Mouse (Mus musculus): ENCODE measurements at regions not wholly inside any gene's neighbourhood (a gene's known extent, or its start where the extent isn't known, plus 50 kb on each side); places are given as distances from the start of the nearest gene placed in this dataset.

- no peak overlapping the region for H3K4me3 ChIP-seq (ENCODE audit: insufficient read depth, low read depth, low read length)
- H3K79me2 ChIP-seq (ENCODE audit: control insufficient read depth, insufficient read depth, low read length) = no peaks in the 10 kb centered on the region
- 77% methylated on average over 7 of the region's 7 CpGs for WGBS
- H3K27ac ChIP-seq (replicated peaks; ENCODE audit: insufficient read depth, low read depth, low read length) = no peak overlapping the region
- H3K4me1 ChIP-seq (ENCODE audit: control insufficient read depth, insufficient read depth, low read length) = no peaks in the 10 kb centered on the region
- TF ChIP-seq CTCF (IDR thresholded peaks at IDR 0.05; ENCODE audit: low read depth, low read length) (no peak), POLR2A (IDR thresholded peaks at IDR 0.05; ENCODE audit: extremely low read depth, insufficient read depth, low read length) (no peak)
- DNase-seq (ENCODE audit: extremely low read depth, low read depth, low spot score) = no peak
- H3K9ac ChIP-seq (ENCODE audit: low read depth, low read length) = no peak overlapping the region
- H3K36me3 ChIP-seq (ENCODE audit: control insufficient read depth, insufficient read depth, low read length) = no peaks in the 10 kb centered on the region
- H3K27me3 ChIP-seq (ENCODE audit: control insufficient read depth, insufficient read depth, low read length) = no peaks in the 10 kb centered on the region
Observed at GRCm38 (mm10) chr3:52190021-52190420, 78.1 kb upstream of the Foxo1 start.

GRCm38 (mm10) chr3:52193026-52193425, 75.1 kb upstream of the Foxo1 start:
- Histone ChIP-seq H3K4me1 (ENCODE audit: control insufficient read depth, insufficient read depth, low read length) (peaks cover 5% of the 10 kb centered on the region; the same call in 1 of the 2 replicates), H3K79me2 (ENCODE audit: control insufficient read depth, insufficient read depth, low read length) (no peaks in the 10 kb centered on the region), H3K4me3 (ENCODE audit: insufficient read depth, low read depth, low read length) (no peak overlapping the region), H3K27ac (replicated peaks; ENCODE audit: insufficient read depth, low read depth, low read length) (no peak overlapping the region), H3K36me3 (ENCODE audit: control insufficient read depth, insufficient read depth, low read length) (no peaks in the 10 kb centered on the region), H3K9ac (ENCODE audit: low read depth, low read length) (no peak overlapping the region), H3K27me3 (ENCODE audit: control insufficient read depth, insufficient read depth, low read length) (no peaks in the 10 kb centered on the region)
- WGBS = 82% methylated on average over 7 of the region's 7 CpGs
- TF ChIP-seq POLR2A (IDR thresholded peaks at IDR 0.05; ENCODE audit: extremely low read depth, insufficient read depth, low read length) (no peak), CTCF (IDR thresholded peaks at IDR 0.05; ENCODE audit: low read depth, low read length) (no peak)
- DNase-seq (ENCODE audit: extremely low read depth, low read depth, low spot score) = no peak

GRCm38 (mm10) chr3:52194216-52194615, 73.9 kb upstream of the Foxo1 start:
- Histone ChIP-seq H3K27ac (replicated peaks; ENCODE audit: insufficient read depth, low read depth, low read length) (no peak overlapping the region), H3K4me1 (ENCODE audit: control insufficient read depth, insufficient read depth, low read length) (peaks cover 9% of the 10 kb centered on the region), H3K4me3 (ENCODE audit: insufficient read depth, low read depth, low read length) (no peak overlapping the region), H3K79me2 (ENCODE audit: control insufficient read depth, insufficient read depth, low read length) (no peaks in the 10 kb centered on the region), H3K36me3 (ENCODE audit: control insufficient read depth, insufficient read depth, low read length) (no peaks in the 10 kb centered on the region), H3K9ac (ENCODE audit: low read depth, low read length) (no peak overlapping the region), H3K27me3 (ENCODE audit: control insufficient read depth, insufficient read depth, low read length) (no peaks in the 10 kb centered on the region)
- 89% methylated on average over 10 of the region's 10 CpGs for WGBS
- no peak for DNase-seq (ENCODE audit: extremely low read depth, low read depth, low spot score)
- TF ChIP-seq POLR2A (IDR thresholded peaks at IDR 0.05; ENCODE audit: extremely low read depth, insufficient read depth, low read length) = no peak
- TF ChIP-seq CTCF (IDR thresholded peaks at IDR 0.05; ENCODE audit: low read depth, low read length) = no peak

GRCm38 (mm10) chr3:52195486-52195885, 72.7 kb upstream of the Foxo1 start:
- TF ChIP-seq CTCF (IDR thresholded peaks at IDR 0.05; ENCODE audit: low read depth, low read length) (no peak), POLR2A (IDR thresholded peaks at IDR 0.05; ENCODE audit: extremely low read depth, insufficient read depth, low read length) (no peak)
- Histone ChIP-seq H3K4me1 (ENCODE audit: control insufficient read depth, insufficient read depth, low read length) (peaks cover 9% of the 10 kb centered on the region), H3K4me3 (ENCODE audit: insufficient read depth, low read depth, low read length) (no peak overlapping the region), H3K9ac (ENCODE audit: low read depth, low read length) (no peak overlapping the region), H3K27ac (replicated peaks; ENCODE audit: insufficient read depth, low read depth, low read length) (no peak overlapping the region), H3K79me2 (ENCODE audit: control insufficient read depth, insufficient read depth, low read length) (no peaks in the 10 kb centered on the region), H3K36me3 (ENCODE audit: control insufficient read depth, insufficient read depth, low read length) (no peaks in the 10 kb centered on the region), H3K27me3 (ENCODE audit: control insufficient read depth, insufficient read depth, low read length) (no peaks in the 10 kb centered on the region)
- 85% methylated on average over 3 of the region's 3 CpGs for WGBS
- no peak for DNase-seq (ENCODE audit: extremely low read depth, low read depth, low spot score)

GRCm38 (mm10) chr3:52196047-52196935, 71.8 kb upstream of the Foxo1 start:
- Histone ChIP-seq H3K4me1 (ENCODE audit: control insufficient read depth, insufficient read depth, low read length) (peaks cover 9% of the 10 kb centered on the region), H3K4me3 (ENCODE audit: insufficient read depth, low read depth, low read length) (peak overlapping the region; percentile 50), H3K36me3 (ENCODE audit: control insufficient read depth, insufficient read depth, low read length) (no peaks in the 10 kb centered on the region), H3K9ac (ENCODE audit: low read depth, low read length) (peak overlapping the region; percentile 62), H3K27ac (replicated peaks; ENCODE audit: insufficient read depth, low read depth, low read length) (peak overlapping the region; percentile 26), H3K27me3 (ENCODE audit: control insufficient read depth, insufficient read depth, low read length) (no peaks in the 10 kb centered on the region), H3K79me2 (ENCODE audit: control insufficient read depth, insufficient read depth, low read length) (no peaks in the 10 kb centered on the region)
- TF ChIP-seq CTCF (IDR thresholded peaks at IDR 0.05; ENCODE audit: low read depth, low read length) = peak; percentile 94
- no peak for TF ChIP-seq POLR2A (IDR thresholded peaks at IDR 0.05; ENCODE audit: extremely low read depth, insufficient read depth, low read length)
- peak; percentile 23 for DNase-seq (ENCODE audit: extremely low read depth, low read depth, low spot score)
- 8% methylated on average over 28 of the region's 39 CpGs for WGBS

- Histone ChIP-seq H3K27me3 (ENCODE audit: control insufficient read depth, insufficient read depth, low read length) (no peaks in the 10 kb centered on the region), H3K36me3 (ENCODE audit: control insufficient read depth, insufficient read depth, low read length) (no peaks in the 10 kb centered on the region), H3K4me3 (ENCODE audit: insufficient read depth, low read depth, low read length) (no peak overlapping the region), H3K27ac (replicated peaks; ENCODE audit: insufficient read depth, low read depth, low read length) (no peak overlapping the region), H3K9ac (ENCODE audit: low read depth, low read length) (no peak overlapping the region), H3K4me1 (ENCODE audit: control insufficient read depth, insufficient read depth, low read length) (peaks cover 9% of the 10 kb centered on the region), H3K79me2 (ENCODE audit: control insufficient read depth, insufficient read depth, low read length) (no peaks in the 10 kb centered on the region)
- no peak for DNase-seq (ENCODE audit: extremely low read depth, low read depth, low spot score)
- no peak for TF ChIP-seq POLR2A (IDR thresholded peaks at IDR 0.05; ENCODE audit: extremely low read depth, insufficient read depth, low read length)
- TF ChIP-seq CTCF (IDR thresholded peaks at IDR 0.05; ENCODE audit: low read depth, low read length) = no peak
- WGBS = 63% methylated on average over 2 of the region's 2 CpGs
Observed at GRCm38 (mm10) chr3:52196936-52197246, 71.2 kb upstream of the Foxo1 start.
